Mouse (Mus musculus): ENCODE data around the gene Slc1a3. TPM values are rescaled to one million over a fixed set of nuclear protein-coding genes. Genes with fewer than 3 reads are reported as not detected.
A peak's percentile ranks its signal among the peaks of the same experiment; 100 is the strongest.

Slc1a3 gene
- polyA plus RNA-seq, 1 experiment from 2014 or later = 24.5 TPM

DNA sequence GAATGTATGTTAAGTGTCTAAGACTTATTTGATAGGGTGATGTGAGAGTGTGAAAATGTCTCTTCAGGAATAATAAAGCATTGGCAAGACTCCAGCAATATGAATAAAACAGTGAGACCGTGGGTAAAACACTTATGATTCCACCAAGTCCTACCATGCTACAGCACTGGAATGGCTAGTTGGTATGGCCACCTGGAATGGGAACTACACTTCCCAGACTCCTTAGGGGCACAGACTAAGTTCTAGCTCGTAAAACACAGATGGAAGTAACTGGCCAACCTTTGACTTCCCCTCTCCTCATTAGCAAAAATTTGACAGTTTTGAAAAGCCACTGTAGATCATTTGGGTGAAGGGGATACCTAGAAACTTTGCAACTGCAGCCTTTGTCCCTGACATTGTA, 70.7 kb downstream of the Slc1a3 start:
- no peak for DNase-seq
- H3K4me3 ChIP-seq (ENCODE audit: low read depth, low read length) = no peak overlapping the region
- no peak for TF ChIP-seq CTCF (IDR thresholded peaks at IDR 0.05; ENCODE audit: low read depth)
- no peaks in the 10 kb centered on the region for H3K4me1 ChIP-seq (ENCODE audit: insufficient read depth)
- 54% methylated on average over 2 of the region's 2 CpGs for WGBS
- no peak overlapping the region for H3K9ac ChIP-seq
- H3K27me3 ChIP-seq (ENCODE audit: insufficient read depth, low read length) = no peaks in the 10 kb centered on the region
- ATAC-seq (ENCODE audit: insufficient read depth) = no peak
- H3K4me2 ChIP-seq = no peak overlapping the region
- H3K27ac ChIP-seq (ENCODE audit: low read depth) = no peak overlapping the region
- H3K36me3 ChIP-seq (ENCODE audit: insufficient read depth) = peaks cover 20% of the 10 kb centered on the region; the same call in 1 of the 2 replicates
- H3K9me3 ChIP-seq (ENCODE audit: low read depth, low read length) = no peaks in the 10 kb centered on the region

DNA sequence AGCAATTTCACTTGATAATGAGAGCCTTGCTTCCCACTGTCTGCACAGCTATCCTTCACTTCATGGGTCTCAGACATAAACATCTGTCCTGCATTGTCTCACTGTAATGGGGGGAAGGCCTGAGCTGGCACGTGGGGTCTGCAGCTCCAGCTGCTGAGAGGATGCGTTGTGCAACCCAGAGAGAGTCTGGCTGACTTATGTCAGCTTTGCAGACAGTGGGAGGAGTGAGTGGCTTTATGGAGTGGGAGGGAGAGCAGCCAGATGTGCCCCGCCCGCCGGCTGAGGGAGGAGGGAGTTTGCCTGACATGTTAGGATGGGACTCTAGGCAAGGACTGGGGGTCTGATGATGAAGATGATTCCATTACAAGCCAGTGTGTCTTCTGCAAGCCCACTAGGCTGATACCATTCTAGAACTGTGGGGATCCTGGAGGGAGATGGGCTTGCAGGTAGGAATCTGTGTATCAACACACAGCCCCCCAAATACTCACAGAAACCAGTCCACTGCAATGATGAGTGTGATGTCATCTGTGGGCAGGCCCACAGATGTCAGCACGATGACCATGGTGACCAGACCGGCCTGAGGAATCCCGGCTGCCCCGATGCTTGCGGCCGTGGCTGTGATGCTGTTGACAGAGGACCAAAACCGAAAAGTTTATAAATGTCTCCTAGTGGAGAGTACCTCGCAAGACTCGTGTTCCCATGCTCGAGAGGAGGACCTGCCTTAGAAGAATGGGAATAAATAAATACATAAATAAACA, 71.8 kb downstream of the Slc1a3 start:
- no peak overlapping the region for H3K27ac ChIP-seq (ENCODE audit: low read depth)
- H3K4me2 ChIP-seq = 0 out of 2 replicates have a peak overlapping the region, but pooled peaks have one; percentile 18
- WGBS = 52% methylated on average over 15 of the region's 15 CpGs
- ATAC-seq (ENCODE audit: insufficient read depth) (peak; percentile 97), DNase-seq (peak; percentile 88)
- H3K9ac ChIP-seq = no peak overlapping the region
- H3K36me3 ChIP-seq (ENCODE audit: insufficient read depth) = peaks cover 20% of the 10 kb centered on the region; the same call in 1 of the 2 replicates
- no peaks in the 10 kb centered on the region for H3K9me3 ChIP-seq (ENCODE audit: low read depth, low read length)
- no peak overlapping the region for H3K4me3 ChIP-seq (ENCODE audit: low read depth, low read length)
- H3K27me3 ChIP-seq (ENCODE audit: insufficient read depth, low read length) = no peaks in the 10 kb centered on the region
- H3K4me1 ChIP-seq (ENCODE audit: insufficient read depth) = no peaks in the 10 kb centered on the region
- no peak for TF ChIP-seq CTCF (IDR thresholded peaks at IDR 0.05; ENCODE audit: low read depth)

DNA sequence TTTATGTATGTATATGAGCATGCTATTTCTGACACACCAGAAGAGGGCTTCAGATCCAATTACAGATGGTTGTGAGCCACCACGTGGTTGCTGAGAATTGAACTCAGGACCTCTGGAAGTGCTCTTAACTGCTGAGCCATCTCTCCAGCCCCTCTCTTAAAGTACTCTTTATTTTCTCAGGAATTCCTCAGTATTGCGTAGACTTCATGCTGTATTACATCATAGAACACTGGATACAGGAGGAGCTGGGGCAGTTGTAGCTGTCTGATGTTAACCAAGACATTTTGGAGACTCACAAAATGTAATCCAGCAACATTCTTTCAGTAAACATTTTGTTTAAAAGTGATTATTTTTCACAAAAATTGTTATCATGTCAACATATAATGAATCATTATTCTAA, 73.3 kb downstream of the Slc1a3 start:
- no peak for TF ChIP-seq CTCF (IDR thresholded peaks at IDR 0.05; ENCODE audit: low read depth)
- H3K4me1 ChIP-seq (ENCODE audit: insufficient read depth) = 0 out of 2 replicates have a peak, but pooled peaks cover 3% of the 10 kb centered on the region
- no peaks in the 10 kb centered on the region for H3K9me3 ChIP-seq (ENCODE audit: low read depth, low read length)
- H3K27me3 ChIP-seq (ENCODE audit: insufficient read depth, low read length) = no peaks in the 10 kb centered on the region
- ATAC-seq (ENCODE audit: insufficient read depth) (no peak), DNase-seq (no peak)
- H3K4me2 ChIP-seq = no peak overlapping the region
- H3K27ac ChIP-seq (ENCODE audit: low read depth) = no peak overlapping the region
- 64% methylated on average over 2 of the region's 2 CpGs for WGBS
- H3K9ac ChIP-seq = no peak overlapping the region
- H3K4me3 ChIP-seq (ENCODE audit: low read depth, low read length) = no peak overlapping the region
- peaks cover 14% of the 10 kb centered on the region; the same call in 1 of the 2 replicates for H3K36me3 ChIP-seq (ENCODE audit: insufficient read depth)

DNA sequence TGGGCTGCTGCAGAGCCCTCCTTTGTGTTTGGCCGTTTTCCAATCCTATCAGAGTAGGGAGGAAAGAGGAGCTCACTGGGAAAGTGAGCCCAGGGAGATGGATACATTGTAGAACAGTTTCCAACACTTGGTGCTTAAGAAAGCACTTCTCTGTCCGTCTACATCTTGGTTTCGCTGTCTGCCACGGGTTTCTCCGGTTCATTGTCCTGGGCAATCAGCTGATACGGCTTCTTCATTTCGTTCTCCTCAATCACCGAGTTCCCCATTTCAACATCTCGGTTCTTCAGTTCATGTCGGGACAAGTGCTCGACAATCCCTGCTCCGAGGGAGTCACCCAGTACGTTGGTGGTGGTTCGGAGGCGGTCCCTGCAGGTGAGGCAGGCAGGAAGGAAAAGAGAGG, 74.6 kb downstream of the Slc1a3 start:
- Histone ChIP-seq H3K36me3 (ENCODE audit: insufficient read depth) (peaks cover 10% of the 10 kb centered on the region; the same call in 1 of the 2 replicates), H3K4me1 (ENCODE audit: insufficient read depth) (0 out of 2 replicates have a peak, but pooled peaks cover 4% of the 10 kb centered on the region), H3K4me3 (ENCODE audit: low read depth, low read length) (no peak overlapping the region), H3K4me2 (no peak overlapping the region), H3K27ac (ENCODE audit: low read depth) (no peak overlapping the region), H3K27me3 (ENCODE audit: insufficient read depth, low read length) (no peaks in the 10 kb centered on the region), H3K9me3 (ENCODE audit: low read depth, low read length) (no peaks in the 10 kb centered on the region), H3K9ac (no peak overlapping the region)
- TF ChIP-seq CTCF (IDR thresholded peaks at IDR 0.05; ENCODE audit: low read depth) = no peak
- 88% methylated on average over 15 of the region's 15 CpGs for WGBS
- DNase-seq = no peak
- ATAC-seq (ENCODE audit: insufficient read depth) = no peak

DNA sequence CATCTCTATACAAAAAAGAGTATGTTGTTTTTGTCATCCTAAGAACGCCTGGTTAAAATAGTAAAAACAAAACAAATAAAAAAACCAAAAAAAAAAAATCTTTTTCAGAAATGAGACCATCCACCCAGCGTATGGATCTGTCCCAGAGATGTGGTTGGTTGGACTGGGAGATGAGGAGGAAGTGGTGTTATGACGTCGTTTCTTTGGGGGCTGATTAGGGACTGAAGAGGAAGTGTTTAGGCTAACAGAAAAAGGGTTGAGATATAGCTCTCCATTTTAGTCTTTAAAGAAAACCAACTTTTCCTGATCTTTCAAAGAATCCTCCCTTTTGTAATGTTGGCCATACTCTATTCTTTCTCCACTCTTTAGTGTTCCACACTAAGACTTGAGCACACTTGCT, 75.8 kb downstream of the Slc1a3 start:
- no peak for ATAC-seq (ENCODE audit: insufficient read depth)
- Histone ChIP-seq H3K27me3 (ENCODE audit: insufficient read depth, low read length) (no peaks in the 10 kb centered on the region), H3K4me2 (no peak overlapping the region), H3K27ac (ENCODE audit: low read depth) (no peak overlapping the region), H3K4me1 (ENCODE audit: insufficient read depth) (0 out of 2 replicates have a peak, but pooled peaks cover 6% of the 10 kb centered on the region), H3K9me3 (ENCODE audit: low read depth, low read length) (no peaks in the 10 kb centered on the region), H3K36me3 (ENCODE audit: insufficient read depth) (peaks cover 10% of the 10 kb centered on the region; the same call in 1 of the 2 replicates), H3K4me3 (ENCODE audit: low read depth, low read length) (no peak overlapping the region), H3K9ac (no peak overlapping the region)
- TF ChIP-seq CTCF (IDR thresholded peaks at IDR 0.05; ENCODE audit: low read depth) = no peak
- no peak for DNase-seq
- WGBS = 80% methylated on average over 4 of the region's 4 CpGs

DNA sequence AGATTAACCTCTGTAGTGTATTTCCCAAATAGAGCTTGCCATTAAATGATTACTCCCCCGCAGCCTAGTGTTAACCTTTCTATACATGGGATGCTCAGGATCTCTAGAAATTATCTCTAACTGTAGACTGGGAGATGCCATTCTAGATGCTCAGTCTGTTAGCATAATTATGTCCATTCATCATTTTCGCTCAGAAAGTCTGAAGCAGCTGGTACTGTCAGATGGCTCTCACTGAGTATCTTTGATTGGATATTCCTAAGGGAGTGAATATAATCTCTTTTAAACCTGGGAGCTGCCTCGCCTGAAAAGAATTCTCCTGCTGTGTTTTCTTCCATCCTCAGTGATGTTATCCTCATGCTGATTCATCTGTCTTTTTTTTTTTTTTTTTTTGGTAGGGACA, 76.2 kb downstream of the Slc1a3 start:
- H3K9me3 ChIP-seq (ENCODE audit: low read depth, low read length) = no peaks in the 10 kb centered on the region
- 0 out of 2 replicates have a peak, but pooled peaks cover 10% of the 10 kb centered on the region for H3K36me3 ChIP-seq (ENCODE audit: insufficient read depth)
- DNase-seq (no peak), ATAC-seq (ENCODE audit: insufficient read depth) (no peak)
- H3K4me1 ChIP-seq (ENCODE audit: insufficient read depth) = 0 out of 2 replicates have a peak, but pooled peaks cover 6% of the 10 kb centered on the region
- H3K4me3 ChIP-seq (ENCODE audit: low read depth, low read length) = no peak overlapping the region
- H3K27ac ChIP-seq (ENCODE audit: low read depth) = no peak overlapping the region
- no peaks in the 10 kb centered on the region for H3K27me3 ChIP-seq (ENCODE audit: insufficient read depth, low read length)
- WGBS = 85% methylated on average over 3 of the region's 3 CpGs
- no peak overlapping the region for H3K9ac ChIP-seq
- H3K4me2 ChIP-seq = no peak overlapping the region
- no peak for TF ChIP-seq CTCF (IDR thresholded peaks at IDR 0.05; ENCODE audit: low read depth)

DNA sequence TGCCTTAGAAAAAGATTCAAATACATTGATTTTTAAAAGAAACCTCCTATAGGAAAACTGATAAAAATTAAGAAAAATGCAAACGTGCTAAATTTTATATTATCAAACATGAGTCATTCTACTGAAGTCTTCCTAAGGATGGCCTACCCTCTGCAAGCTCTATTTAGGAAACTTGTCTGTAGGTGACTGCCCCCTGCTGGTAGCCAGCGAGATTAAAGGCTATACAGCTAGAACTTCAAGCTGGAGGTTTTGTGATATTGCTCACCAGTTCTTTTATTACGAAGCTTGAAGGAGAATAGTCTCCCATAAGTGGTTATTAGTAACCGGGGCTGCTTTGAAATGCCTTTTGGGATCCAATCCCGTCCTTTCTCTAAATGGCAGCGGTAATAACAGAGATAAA, 77.2 kb downstream of the Slc1a3 start:
- Histone ChIP-seq H3K9me3 (ENCODE audit: low read depth, low read length) (no peaks in the 10 kb centered on the region), H3K4me2 (no peak overlapping the region), H3K27ac (ENCODE audit: low read depth) (no peak overlapping the region), H3K9ac (no peak overlapping the region), H3K4me1 (ENCODE audit: insufficient read depth) (0 out of 2 replicates have a peak, but pooled peaks cover 6% of the 10 kb centered on the region), H3K36me3 (ENCODE audit: insufficient read depth) (0 out of 2 replicates have a peak, but pooled peaks cover 4% of the 10 kb centered on the region), H3K4me3 (ENCODE audit: low read depth, low read length) (no peak overlapping the region), H3K27me3 (ENCODE audit: insufficient read depth, low read length) (no peaks in the 10 kb centered on the region)
- TF ChIP-seq CTCF (IDR thresholded peaks at IDR 0.05; ENCODE audit: low read depth) = peak; percentile 68
- ATAC-seq (ENCODE audit: insufficient read depth) (no peak), DNase-seq (peak; percentile 81)
- WGBS = 65% methylated on average over 6 of the region's 6 CpGs
